Mouse (Mus musculus) midbrain, postnatal 0 days (tissue): ENCODE data around the gene Abcb11. TPM values are rescaled to one million over a fixed set of nuclear protein-coding genes. Genes with fewer than 3 reads are reported as not detected.

Source experiments
- ATAC-seq: fragments of 200-750 bp; cut with Nextera tagmentation; 2 replicates; pipeline ENCODE4 v1.8.0; 2017; ENCODE audit warnings: moderate number of reproducible peaks, mild to moderate bottlenecking, moderate TSS enrichment, moderate library complexity; ENCODE audit not compliant: low FRiP score
- DNase-seq: peaks from one replicate; pipeline ENCODE4 v3.0.0-alpha.2; 2015; ENCODE audit warnings: low spot score
- H3K27ac ChIP-seq: fragments of 300-500 bp; sonication (generic); 2 replicates; pipeline ENCODE4 v1.5.1; 2014; ENCODE audit warnings: low read depth, mild to moderate bottlenecking, low read length, mixed read lengths
- H3K27me3 ChIP-seq: fragments of 300-500 bp; sonication (generic); 2 replicates; pipeline ENCODE4 v1.6.1; 2014; ENCODE audit warnings: low read length, control low read depth, mixed read lengths; ENCODE audit not compliant: insufficient read depth
- H3K36me3 ChIP-seq: fragments of 300-500 bp; sonication (generic); 2 replicates; pipeline ENCODE4 v1.6.1; 2014; ENCODE audit warnings: low read length, control low read depth, mixed read lengths; ENCODE audit not compliant: insufficient read depth
- H3K4me1 ChIP-seq: fragments of 300-500 bp; sonication (generic); 2 replicates; pipeline ENCODE4 v1.6.1; 2014; ENCODE audit warnings: mild to moderate bottlenecking, control low read depth, antibody characterized with exemption, low read length, mixed read lengths; ENCODE audit not compliant: insufficient read depth
- H3K4me2 ChIP-seq: fragments of 300-500 bp; sonication (generic); 2 replicates; pipeline ENCODE4 v1.6.1; 2014; ENCODE audit warnings: low read depth, mild to moderate bottlenecking, low read length, mixed read lengths; ENCODE audit not compliant: poor library complexity, severe bottlenecking
- H3K4me3 ChIP-seq: fragments of 300-500 bp; sonication (generic); 2 replicates; pipeline ENCODE4 v1.5.1; 2014; ENCODE audit warnings: low read depth, mild to moderate bottlenecking, low read length, moderate library complexity
- H3K9ac ChIP-seq: fragments of 300-500 bp; sonication (generic); replicated peaks from 2 replicates; pipeline ENCODE4 v1.6.1; 2014; ENCODE audit warnings: mild to moderate bottlenecking, low read length, moderate library complexity, mixed read lengths; ENCODE audit not compliant: poor library complexity, severe bottlenecking
- H3K9me3 ChIP-seq: fragments of 300-500 bp; sonication (generic); 2 replicates; pipeline ENCODE4 v1.6.1; 2016; ENCODE audit warnings: low read length, control low read depth
- CTCF ChIP-seq: IDR thresholded peaks from 2 replicates; pipeline ENCODE4 v1.5.1; 2016; ENCODE audit warnings: antibody characterized with exemption, mild to moderate bottlenecking
- WGBS: fragments of 180-500 bp; shearing (Covaris S2); extraction: QIAGEN DNeasy Blood & Tissue Kit; methylation state at CpG from one replicate; pipeline ENCODE4 v1.1.7; 2014; 5-methylcytosine and 5-hydroxymethylcytosine counted together
- polyA plus RNA-seq: library from polyadenylated mRNA; unstranded; fragments of >200 nt; fragmentation: Nextera tagmentation; extraction: Ambion mirVana; gene quantifications from 2 replicates; pipeline ENCODE4 v1.2.1, GENCODE M21; 2015
- total RNA-seq: library from RNA; depleted of rRNA; stranded (reverse); fragments of >200 nt; gene quantifications from 2 replicates; pipeline ENCODE4 v1.2.3, GENCODE M21; 2014

Gene Abcb11
- total and polyA plus RNA-seq, 2 experiments from 2014 or later: 0.05 TPM; not detected in 1

- ATAC-seq (no peak), DNase-seq (no peak)
Observed at GRCm38 (mm10) chr2:69294508-69294907, 47.9 kb downstream of the Abcb11 start.

GRCm38 (mm10) chr2:69288989-69289388 is 53.4 kb downstream of the Abcb11 start:
- Histone ChIP-seq H3K4me1 (no peaks in the 10 kb centered on the region), H3K4me2 (no peak overlapping the region), H3K27me3 (no peaks in the 10 kb centered on the region), H3K27ac (no peak overlapping the region), H3K4me3 (no peak overlapping the region), H3K9me3 (no peaks in the 10 kb centered on the region), H3K36me3 (no peaks in the 10 kb centered on the region), H3K9ac (no peak overlapping the region)
- TF ChIP-seq CTCF: no peak
- DNase-seq (no peak), ATAC-seq (no peak)
- WGBS: 70% methylated on average over 5 of the region's 5 CpGs

More at GRCm38 (mm10) chr2:69294508-69294907, 47.9 kb downstream of the Abcb11 start:
- Histone ChIP-seq H3K27me3 (no peaks in the 10 kb centered on the region), H3K27ac (no peak overlapping the region), H3K9me3 (no peaks in the 10 kb centered on the region), H3K4me3 (no peak overlapping the region), H3K4me2 (no peak overlapping the region), H3K36me3 (no peaks in the 10 kb centered on the region), H3K9ac (no peak overlapping the region), H3K4me1 (no peaks in the 10 kb centered on the region)
- TF ChIP-seq CTCF: no peak

GRCm38 (mm10) chr2:69275875-69276274 is 66.5 kb downstream of the Abcb11 start:
- H3K27ac ChIP-seq: no peak overlapping the region
- no peaks in the 10 kb centered on the region for H3K27me3 ChIP-seq
- H3K4me1 ChIP-seq: no peaks in the 10 kb centered on the region
- no peak overlapping the region for H3K9ac ChIP-seq
- peak; percentile 64 for TF ChIP-seq CTCF
- 10% methylated on average over 1 of the region's 1 CpGs for WGBS
- no peaks in the 10 kb centered on the region for H3K9me3 ChIP-seq
- peak; percentile 46 for DNase-seq
- ATAC-seq: no peak
- no peak overlapping the region for H3K4me2 ChIP-seq
- H3K4me3 ChIP-seq: no peak overlapping the region
- no peaks in the 10 kb centered on the region for H3K36me3 ChIP-seq

GRCm38 (mm10) chr2:69264069-69264618 is 78.3 kb downstream of the Abcb11 start:
- DNase-seq (no peak), ATAC-seq (no peak)
- H3K9me3 ChIP-seq: no peaks in the 10 kb centered on the region
- no peak overlapping the region for H3K9ac ChIP-seq
- H3K4me3 ChIP-seq: no peak overlapping the region
- no peaks in the 10 kb centered on the region for H3K4me1 ChIP-seq
- H3K27ac ChIP-seq: no peak overlapping the region
- H3K27me3 ChIP-seq: no peaks in the 10 kb centered on the region
- no peak overlapping the region for H3K4me2 ChIP-seq
- TF ChIP-seq CTCF: no peak
- H3K36me3 ChIP-seq: no peaks in the 10 kb centered on the region

GRCm38 (mm10) chr2:69248221-69248755 is 94.1 kb downstream of the Abcb11 start:
- Histone ChIP-seq H3K4me3 (no peak overlapping the region), H3K36me3 (no peaks in the 10 kb centered on the region), H3K9me3 (no peaks in the 10 kb centered on the region), H3K4me1 (no peaks in the 10 kb centered on the region), H3K27me3 (no peaks in the 10 kb centered on the region), H3K9ac (no peak overlapping the region), H3K27ac (no peak overlapping the region), H3K4me2 (no peak overlapping the region)
- TF ChIP-seq CTCF: no peak
- ATAC-seq: no peak
- 59% methylated on average over 16 of the region's 16 CpGs for WGBS
- DNase-seq: peak; percentile 16

- ATAC-seq: no peak
- 94% methylated on average over 1 of the region's 1 CpGs for WGBS
- Histone ChIP-seq H3K9ac (no peak overlapping the region), H3K36me3 (no peaks in the 10 kb centered on the region), H3K4me3 (no peak overlapping the region), H3K4me1 (no peaks in the 10 kb centered on the region), H3K9me3 (no peaks in the 10 kb centered on the region), H3K4me2 (no peak overlapping the region), H3K27me3 (no peaks in the 10 kb centered on the region), H3K27ac (no peak overlapping the region)
- no peak for DNase-seq
- TF ChIP-seq CTCF: no peak
Observed at GRCm38 (mm10) chr2:69247081-69247480, 95.3 kb downstream of the Abcb11 start.
